Mouse (Mus musculus): ENCODE results near the gene Pnliprp1.

Pnliprp1 gene

GRCm38 (mm10) chr19:58783938-58784337 lies 55.3 kb downstream of the Pnliprp1 start:
- peak in 1 of 2 experiments; percentile 14 for DNase-seq

GRCm38 (mm10) chr19:58789194-58789593 lies 60.5 kb downstream of the Pnliprp1 start:
- no peak for DNase-seq
